Mouse (Mus musculus): ENCODE results near the gene Zfp239.

DNA sequence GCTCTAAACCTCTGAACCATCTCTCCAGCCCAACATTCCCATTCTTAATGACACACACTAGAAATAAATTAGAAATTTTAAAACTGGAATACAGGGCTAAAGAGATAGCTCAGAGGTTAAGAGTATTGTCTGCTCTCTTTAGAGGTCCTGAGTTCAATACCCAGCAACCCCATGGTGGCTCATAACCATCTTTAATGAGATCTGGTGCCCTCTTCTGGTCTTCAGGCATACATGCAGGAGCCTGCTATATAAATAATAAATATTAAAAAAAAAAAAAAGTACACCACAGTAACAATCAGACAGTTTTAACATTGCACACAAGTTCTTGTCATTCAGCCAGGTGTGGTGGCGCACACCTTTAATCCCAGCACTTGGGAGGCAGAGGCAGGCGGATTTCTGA, 14.1 kb upstream of the Zfp239 start:
- no peak for TF ChIP-seq CTCF (IDR thresholded peaks at IDR 0.05; ENCODE audit: borderline replicate concordance, insufficient read depth, low read depth, low read length)
- TF ChIP-seq POLR2A (IDR thresholded peaks at IDR 0.05; ENCODE audit: borderline replicate concordance, insufficient read depth, low read length): no peak

Measured in cerebellum, adult 2 months (tissue).